Mouse (Mus musculus) stomach, postnatal 0 days (tissue): ENCODE data around the gene Fam193a.

Experiments
- CTCF ChIP-seq: IDR thresholded peaks from 2 replicates; pipeline ENCODE4 v1.5.1; 2016; ENCODE audit warnings: antibody characterized with exemption, low read depth, mild to moderate bottlenecking, moderate library complexity
- EP300 ChIP-seq: optimal IDR thresholded peaks from 2 replicates; pipeline ENCODE3; 2016; ENCODE audit warnings: antibody characterized with exemption

GRCm38 (mm10) chr5:34461841-34462240 lies 92.1 kb downstream of the Fam193a start:
- TF ChIP-seq CTCF (no peak), EP300 (no peak)
